In the genomic region with DNA sequence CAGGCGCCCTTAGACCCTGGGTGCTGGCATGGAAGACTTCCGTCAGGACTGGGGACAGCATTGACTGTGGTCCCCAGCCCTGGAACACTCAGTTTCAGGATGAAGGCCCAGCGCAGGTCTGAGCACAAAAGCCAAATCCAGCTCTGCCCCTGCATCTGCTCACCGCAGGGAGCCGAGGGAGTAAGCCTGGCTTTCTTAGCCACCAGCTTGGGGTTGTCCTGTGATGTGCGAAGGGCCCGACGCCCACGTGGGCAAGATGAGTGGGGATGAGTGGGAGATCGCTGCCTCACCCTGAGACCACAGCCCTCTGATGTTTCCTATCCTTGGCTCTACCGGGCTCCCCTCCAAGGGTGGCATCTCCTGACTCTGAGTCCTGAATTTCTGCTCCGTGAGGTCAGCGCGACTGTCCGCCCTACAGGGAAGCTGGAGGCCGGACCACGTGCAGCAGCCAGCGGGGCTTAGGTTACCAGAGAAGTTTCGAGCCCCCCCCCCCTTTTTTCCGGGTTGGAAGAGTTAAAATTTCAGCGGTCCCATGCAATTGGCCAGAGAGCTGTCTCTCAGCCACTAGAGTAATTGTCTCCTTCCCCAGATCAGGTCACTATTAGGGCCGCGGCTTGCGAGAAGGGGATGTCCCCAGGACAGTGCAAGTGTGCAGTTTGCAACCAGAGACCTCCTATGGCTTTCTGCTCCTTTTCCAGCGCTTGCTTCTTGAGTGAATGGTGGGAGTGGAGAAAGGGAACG, we compare ENCODE assay signal across 13 mouse cellular contexts. TPM values are rescaled to one million over a fixed set of nuclear protein-coding genes. Genes with fewer than 3 reads are reported as not detected.
DNase-seq lines count a peak whose midpoint lies in the region; ATAC-seq lines count a peak whose summit lies in the region.
"Had no signal": no experiment of that assay in that cellular context is flagged by ENCODE, and none has a peak within 500 bp of the region (broad histone marks: within the 10 kb centered on the region; RNA-seq: fewer than 3 reads in every experiment).

No protein-coding gene starts in this region.

- H3K36me3 ChIP-seq in kidney, embryonic 15.5 days: no peaks in the 10 kb centered on the region
- H3K36me3 ChIP-seq in hindbrain, embryonic 12.5 days: no peaks in the 10 kb centered on the region
- no peaks in the 10 kb centered on the region for H3K36me3 ChIP-seq in midbrain, embryonic 15.5 days (replicated peaks)
- H3K36me3 ChIP-seq: heart, embryonic 15.5 days had no signal

- ATAC-seq in kidney, embryonic 15.5 days (replicated peaks; ENCODE audit: low FRiP score): no peak
- peak; percentile 58 for ATAC-seq in hindbrain, embryonic 12.5 days (ENCODE audit: low FRiP score)
- peak; percentile 60 for ATAC-seq in midbrain, embryonic 15.5 days (replicated peaks)
- ATAC-seq in megakaryocyte, adult 5-6 weeks (ENCODE audit: poor library complexity, severe bottlenecking): no peak

- H3K9me3 ChIP-seq in kidney, embryonic 15.5 days (replicated peaks): no peaks in the 10 kb centered on the region
- H3K9me3 ChIP-seq in hindbrain, embryonic 12.5 days (replicated peaks): no peaks in the 10 kb centered on the region
- no peaks in the 10 kb centered on the region for H3K9me3 ChIP-seq in midbrain, embryonic 15.5 days
- H3K9me3 ChIP-seq: heart, embryonic 15.5 days had no signal

- H3K27ac ChIP-seq in kidney, embryonic 15.5 days: no peak overlapping the region
- no peak overlapping the region for H3K27ac ChIP-seq in hindbrain, embryonic 12.5 days
- H3K27ac ChIP-seq in midbrain, embryonic 15.5 days: no peak overlapping the region
- H3K27ac ChIP-seq: heart, embryonic 15.5 days had no signal

- H3K4me2 ChIP-seq in kidney, embryonic 15.5 days: peak overlapping the region; percentile 39
- peak overlapping the region; percentile 20 for H3K4me2 ChIP-seq in hindbrain, embryonic 12.5 days (replicated peaks)
- H3K4me2 ChIP-seq in midbrain, embryonic 15.5 days: peak overlapping the region; percentile 32
- H3K4me2 ChIP-seq: heart, embryonic 15.5 days had no signal

- no peak for DNase-seq in kidney, adult 18-20 months
- peak; percentile 50 for DNase-seq in embryo, embryonic 10 days (ENCODE audit: low spot score)
- no peak for DNase-seq in frontal cortex, postnatal 36 days (ENCODE audit: low spot score in 2 of 2)
- no peak for DNase-seq in layer of hippocampus, postnatal 10 days (ENCODE audit: low spot score in 2 of 2)
- DNase-seq: adrenal gland, adult 2 months; cerebellum, adult 9-10 months; lung, adult 2 months; thymus, postnatal 25 days had no signal

- 2% methylated on average over 26 of the region's 26 CpGs for WGBS in kidney, embryonic 15.5 days
- WGBS in hindbrain, embryonic 12.5 days: 3% methylated on average over 26 of the region's 26 CpGs
- WGBS in midbrain, embryonic 15.5 days: 5% methylated on average over 26 of the region's 26 CpGs

- 0 out of 2 replicates have a peak overlapping the region, but pooled peaks have one; percentile 1 for H3K4me3 ChIP-seq in kidney, embryonic 15.5 days (replicated peaks)
- H3K4me3 ChIP-seq in hindbrain, embryonic 12.5 days: no peak overlapping the region
- 0 out of 2 replicates have a peak overlapping the region, but pooled peaks have one; percentile 1 for H3K4me3 ChIP-seq in midbrain, embryonic 15.5 days
- H3K4me3 ChIP-seq: heart, embryonic 15.5 days had no signal

- peaks cover 83% of the 10 kb centered on the region for H3K27me3 ChIP-seq in kidney, embryonic 15.5 days
- H3K27me3 ChIP-seq in hindbrain, embryonic 12.5 days: peaks cover 76% of the 10 kb centered on the region
- H3K27me3 ChIP-seq in midbrain, embryonic 15.5 days (replicated peaks): peaks cover 33% of the 10 kb centered on the region

- H3K4me1 ChIP-seq in kidney, embryonic 15.5 days: peaks cover 18% of the 10 kb centered on the region
- peaks cover 13% of the 10 kb centered on the region for H3K4me1 ChIP-seq in hindbrain, embryonic 12.5 days
- peaks cover 24% of the 10 kb centered on the region for H3K4me1 ChIP-seq in midbrain, embryonic 15.5 days

- H3K9ac ChIP-seq in kidney, embryonic 15.5 days: no peak overlapping the region
- H3K9ac ChIP-seq in hindbrain, embryonic 12.5 days: no peak overlapping the region
- H3K9ac ChIP-seq in midbrain, embryonic 15.5 days: no peak overlapping the region
- H3K9ac ChIP-seq: heart, embryonic 15.5 days had no signal

RNA-seq across cellular contexts. Expression of a gene that starts 22.0 kb away (rescaled TPM):
- polyA plus RNA-seq in kidney, embryonic 15.5 days (2015; fragmentation: Nextera tagmentation; extraction: Ambion mirVana): not detected in 2 replicates
- polyA plus RNA-seq in hindbrain, embryonic 12.5 days (2016; fragmentation: Nextera tagmentation; extraction: Ambion mirVana): 15.8 and 20.3 TPM in 2 replicates
- polyA plus RNA-seq in midbrain, embryonic 15.5 days (2015; fragmentation: Nextera tagmentation; extraction: Ambion mirVana): 83.5 and 83.6 TPM in 2 replicates
- not detected in 2 replicates for total RNA-seq in megakaryocyte, adult 5-6 weeks (2015)
- not detected in 2 replicates for total RNA-seq in megakaryocyte, adult 5-6 weeks (2017)
- total RNA-seq in layer of hippocampus, postnatal 10 days (2021): 1 to 10 TPM in 1 of 2 experiments, under 1 TPM in 1; 0.74 to 3.1 TPM
- total RNA-seq: adrenal gland, adult 2 months had no signal
- polyA plus RNA-seq: adrenal gland, adult 2 months; heart, embryonic 15.5 days; lung, adult 2 months had no signal

Comparison
In these comparisons a context has a peak if more than half of its experiments do, and no peak if none do; other contexts are left out.
1. ATAC-seq: peak in hindbrain, embryonic 12.5 days (single experiment) and midbrain, embryonic 15.5 days (single experiment); none in kidney, embryonic 15.5 days (single experiment) and megakaryocyte, adult 5-6 weeks (single experiment).
2. RNA of a gene that starts 22.0 kb away (polyA plus RNA-seq): 83.5 to 83.6 TPM in midbrain, embryonic 15.5 days and 15.8 to 20.3 TPM in hindbrain, embryonic 12.5 days; not detected in kidney, embryonic 15.5 days; every median in the first group is over 10 times any median in the second.
3. Peak in every context shown above with its lines, with median percentiles within 50 percentile points of each other: H3K4me2 ChIP-seq.